Mouse (Mus musculus): Measurements from ENCODE around the gene Srgap3.

DNA sequence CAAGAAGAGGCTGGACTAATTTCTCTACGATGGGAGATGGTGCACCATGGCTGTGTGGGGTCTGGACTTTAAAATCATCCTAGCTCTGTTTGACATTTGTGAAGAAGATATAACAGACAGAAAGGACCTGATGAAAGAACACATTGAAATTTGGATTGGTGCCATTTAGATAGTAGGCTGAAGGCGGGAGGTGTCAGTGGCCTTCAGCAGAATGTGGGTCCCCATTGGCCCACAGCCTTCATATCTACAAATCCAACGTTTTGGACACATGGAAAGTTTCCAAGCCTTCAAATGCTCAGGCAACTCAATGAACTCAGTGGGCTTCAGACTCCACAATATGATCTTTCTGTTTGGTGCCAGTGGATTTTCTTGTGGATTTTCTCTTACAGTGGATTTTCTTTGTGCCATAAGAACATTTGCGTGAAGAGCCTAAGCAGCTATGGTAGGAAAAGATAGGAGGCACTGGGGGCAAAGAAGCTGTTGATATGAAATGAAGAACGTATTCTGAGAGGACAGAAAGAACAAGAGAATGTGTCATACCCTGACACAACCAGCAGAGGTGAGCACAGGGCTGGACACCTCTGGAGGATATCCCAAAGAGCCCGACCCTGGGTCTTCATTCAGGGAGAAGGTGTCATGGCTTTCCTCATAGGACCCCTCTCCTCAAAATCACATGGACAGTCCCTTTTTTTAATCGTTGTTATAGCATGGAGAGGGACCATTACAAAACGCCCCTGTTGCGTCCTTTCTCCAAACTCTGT is 78.7 kb downstream of the Srgap3 start:
- TF ChIP-seq CTCF (IDR thresholded peaks at IDR 0.05; ENCODE audit: low read depth) = no peak
- no peak for TF ChIP-seq EP300 (IDR thresholded peaks at IDR 0.05; ENCODE audit: low read depth)

Data from liver, postnatal 0 days (tissue).